Mouse (Mus musculus) megakaryocyte, embryonic 14.5 days (primary cell): ENCODE results near the gene Tlnrd1. TPM values are rescaled to one million over a fixed set of nuclear protein-coding genes. Genes with fewer than 3 reads are reported as not detected.
A peak's percentile ranks its signal among the peaks of the same experiment; 100 is the strongest.

Experiments
- H3K27me3 ChIP-seq: replicated peaks from 2 replicates; pipeline ENCODE3; 2012; ENCODE audit warnings: inconsistent platforms
- H3K36me3 ChIP-seq: replicated peaks from 2 replicates; pipeline ENCODE3; 2012; ENCODE audit warnings: low read length, inconsistent platforms, mixed read lengths
- H3K4me1 ChIP-seq: 2 replicates; pipeline ENCODE4 v1.6.1; 2012; ENCODE audit warnings: inconsistent platforms
- H3K4me3 ChIP-seq: replicated peaks from 2 replicates; pipeline ENCODE3; 2012; ENCODE audit warnings: moderate library complexity, mild to moderate bottlenecking, inconsistent platforms
- H3K9me3 ChIP-seq: 2 replicates; pipeline ENCODE4 v1.6.1; 2012; ENCODE audit warnings: inconsistent platforms
- FLI1 ChIP-seq: IDR thresholded peaks from 2 replicates; pipeline ENCODE4 v1.6.1; 2012; ENCODE audit warnings: low read length, inconsistent platforms, mixed read lengths
- GATA1 ChIP-seq: IDR thresholded peaks from 3 replicates; pipeline ENCODE4 v1.6.1; 2012; ENCODE audit warnings: mixed read lengths, low read length, inconsistent platforms, borderline replicate concordance
- polyA plus RNA-seq: library from polyadenylated mRNA; stranded (reverse); fragments of >175 nt; gene quantifications from 2 replicates; pipeline ENCODE4 v1.2.3, GENCODE M21; 2012; ENCODE audit warnings: low replicate concordance; ENCODE audit not compliant: insufficient read depth

Tlnrd1 gene
- polyA plus RNA-seq, 1 experiment = 23.5 TPM

GRCm38 (mm10) chr7:83886366-83887129 is 2.4 kb upstream of the Tlnrd1 start:
- peaks cover 6% of the 10 kb centered on the region for H3K9me3 ChIP-seq
- no peak overlapping the region for H3K4me3 ChIP-seq
- peaks cover 62% of the 10 kb centered on the region for H3K4me1 ChIP-seq
- no peak for TF ChIP-seq FLI1
- no peak for TF ChIP-seq GATA1
- H3K27me3 ChIP-seq = no peaks in the 10 kb centered on the region
- H3K36me3 ChIP-seq = peaks cover 19% of the 10 kb centered on the region

GRCm38 (mm10) chr7:83885835-83886234 is 1.7 kb upstream of the Tlnrd1 start:
- Histone ChIP-seq H3K27me3 (no peaks in the 10 kb centered on the region), H3K9me3 (peaks cover 6% of the 10 kb centered on the region), H3K4me3 (no peak overlapping the region), H3K4me1 (peaks cover 63% of the 10 kb centered on the region), H3K36me3 (peaks cover 19% of the 10 kb centered on the region)
- TF ChIP-seq FLI1 (no peak), GATA1 (no peak)

GRCm38 (mm10) chr7:83884921-83885532 is 922 bp upstream of the Tlnrd1 start:
- H3K4me3 ChIP-seq = peak overlapping the region; percentile 98
- H3K4me1 ChIP-seq = peaks cover 63% of the 10 kb centered on the region
- no peaks in the 10 kb centered on the region for H3K27me3 ChIP-seq
- peaks cover 6% of the 10 kb centered on the region for H3K9me3 ChIP-seq
- H3K36me3 ChIP-seq = peaks cover 19% of the 10 kb centered on the region
- no peak for TF ChIP-seq FLI1
- no peak for TF ChIP-seq GATA1

GRCm38 (mm10) chr7:83883276-83884020 is 657 bp downstream of the Tlnrd1 start:
- Histone ChIP-seq H3K27me3 (no peaks in the 10 kb centered on the region), H3K36me3 (peaks cover 19% of the 10 kb centered on the region), H3K4me3 (peak overlapping the region; percentile 98), H3K4me1 (peaks cover 60% of the 10 kb centered on the region), H3K9me3 (peaks cover 6% of the 10 kb centered on the region)
- TF ChIP-seq FLI1 (no peak), GATA1 (no peak)

- H3K4me1 ChIP-seq = peaks cover 65% of the 10 kb centered on the region
- TF ChIP-seq GATA1 (no peak), FLI1 (no peak)
- no peaks in the 10 kb centered on the region for H3K27me3 ChIP-seq
- H3K4me3 ChIP-seq = peak overlapping the region; percentile 98
- peaks cover 6% of the 10 kb centered on the region for H3K9me3 ChIP-seq
- H3K36me3 ChIP-seq = peaks cover 19% of the 10 kb centered on the region
Observed at GRCm38 (mm10) chr7:83882633-83883275, 1.4 kb downstream of the Tlnrd1 start.

- Histone ChIP-seq H3K4me3 (peak overlapping the region; percentile 98), H3K4me1 (peaks cover 61% of the 10 kb centered on the region), H3K36me3 (peaks cover 19% of the 10 kb centered on the region), H3K9me3 (peaks cover 6% of the 10 kb centered on the region), H3K27me3 (no peaks in the 10 kb centered on the region)
- TF ChIP-seq GATA1 = no peak
- TF ChIP-seq FLI1 = no peak
Observed at GRCm38 (mm10) chr7:83882150-83882632, 1.9 kb downstream of the Tlnrd1 start.

GRCm38 (mm10) chr7:83878676-83879448 is 5.2 kb downstream of the Tlnrd1 start:
- Histone ChIP-seq H3K27me3 (no peaks in the 10 kb centered on the region), H3K9me3 (peaks cover 6% of the 10 kb centered on the region), H3K4me3 (no peak overlapping the region), H3K36me3 (peaks cover 11% of the 10 kb centered on the region), H3K4me1 (peaks cover 33% of the 10 kb centered on the region)
- TF ChIP-seq FLI1 (no peak), GATA1 (no peak)

- peaks cover 3% of the 10 kb centered on the region for H3K36me3 ChIP-seq
- TF ChIP-seq FLI1 = no peak
- no peak for TF ChIP-seq GATA1
Observed at GRCm38 (mm10) chr7:83877088-83877487, 7.0 kb downstream of the Tlnrd1 start.

More at GRCm38 (mm10) chr7:83877088-83877487, 7.0 kb downstream of the Tlnrd1 start:
- Histone ChIP-seq H3K9me3 (peaks cover under 1% of the 10 kb centered on the region; the same call in 1 of the 2 replicates), H3K4me3 (no peak overlapping the region), H3K4me1 (peaks cover 20% of the 10 kb centered on the region), H3K27me3 (peaks cover 2% of the 10 kb centered on the region)
